Mouse (Mus musculus): ENCODE data around the gene Gm13212.
"Not testable (repeated sequence)": the region's sequence is repeated elsewhere in the genome, so short reads cannot be mapped to it uniquely, and the experiment has no call there.

GRCm38 (mm10) chr4:145545106-145545505 is 39.9 kb upstream of the Gm13212 start:
- TF ChIP-seq POLR2A (IDR thresholded peaks at IDR 0.05; ENCODE audit: extremely low read depth, insufficient read depth, low read length); CTCF (IDR thresholded peaks at IDR 0.05; ENCODE audit: low read depth, low read length): not testable (repeated sequence)
